Mouse (Mus musculus): ENCODE data around the gene Adgrg6.

The Adgrg6 gene

DNA sequence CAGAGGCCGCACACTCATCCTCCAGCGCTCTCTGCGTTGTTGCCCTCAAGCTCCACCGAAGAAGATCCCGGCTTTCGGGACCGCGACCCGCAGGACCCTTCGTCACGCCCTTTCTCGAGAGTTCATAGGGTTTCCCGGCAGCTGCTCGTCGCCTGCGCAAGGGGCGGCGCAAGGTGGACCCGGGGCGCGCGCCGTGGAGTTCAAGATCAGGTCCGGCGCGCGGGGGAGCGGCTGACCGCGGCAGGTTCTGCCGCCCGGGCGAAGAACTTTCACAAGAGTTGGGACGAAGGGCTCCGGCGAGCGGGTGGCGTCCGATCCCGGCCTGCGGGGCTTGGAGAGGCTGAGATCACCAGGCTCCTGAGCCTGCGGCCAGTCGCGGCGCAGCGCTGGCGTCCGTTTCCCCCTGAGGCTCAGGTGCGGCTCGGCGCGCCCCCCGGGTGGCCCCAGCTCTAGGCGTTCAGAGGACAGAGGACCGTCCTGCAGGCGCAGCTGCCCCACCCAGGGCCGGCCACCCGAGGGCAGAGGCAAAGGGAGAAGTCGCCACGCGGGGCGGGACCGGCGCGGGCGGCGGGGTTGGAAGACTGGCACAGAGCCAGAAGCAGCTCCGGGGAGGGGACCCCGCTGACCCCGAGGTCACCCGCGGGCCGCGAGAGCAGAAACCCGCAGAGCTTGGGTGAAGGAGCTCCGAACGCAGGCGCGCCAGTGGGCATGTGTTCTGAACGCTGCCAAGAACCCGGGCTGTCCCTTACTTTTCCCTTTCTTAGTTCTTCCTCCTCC is at the start of gene Adgrg6:
Gene Adgrg6, minus strand, starts transcription at position 719 of the 777 bp plus-strand sequence.
- peak; percentile 58 for DNase-seq (ENCODE audit: extremely low spot score)

DNA sequence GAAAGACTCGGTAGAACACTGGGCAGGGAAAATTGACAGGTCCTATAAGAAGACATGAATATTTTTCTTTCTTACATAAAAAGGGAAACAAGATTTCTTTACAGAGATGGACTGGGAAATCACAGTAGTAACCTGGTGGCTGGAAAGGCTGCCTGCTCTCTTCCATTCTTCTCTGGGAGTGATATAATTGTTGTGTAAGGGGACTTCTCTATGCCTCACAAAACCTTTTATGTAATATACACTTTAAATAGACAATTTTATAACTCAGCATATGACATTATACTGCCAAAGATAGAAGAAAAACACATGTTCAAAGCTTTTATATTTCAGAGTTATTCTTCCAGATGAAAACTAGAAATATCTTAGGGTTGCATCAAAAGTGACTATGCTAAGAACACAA is 46.8 kb upstream of the Adgrg6 start:
- DNase-seq (ENCODE audit: extremely low spot score), result no peak

DNA sequence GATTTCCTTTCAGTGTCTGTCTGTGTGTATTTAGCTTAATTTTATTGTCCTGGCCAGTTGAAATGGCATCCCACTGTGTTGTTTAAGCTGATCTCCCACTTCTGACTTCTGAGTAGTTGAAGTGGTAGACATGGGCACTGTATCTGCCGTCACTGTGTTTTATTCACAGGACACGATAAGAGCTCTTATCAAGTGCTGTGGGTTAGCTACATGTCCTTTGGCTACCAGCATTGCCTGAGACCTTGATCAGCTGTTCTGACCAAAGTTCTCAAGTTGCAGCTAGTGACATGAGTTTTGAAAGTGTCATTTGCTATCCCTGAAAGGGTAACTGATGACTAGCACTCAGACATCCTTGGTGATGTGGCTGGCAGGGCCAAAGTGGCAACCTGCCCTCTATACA is 45.4 kb upstream of the Adgrg6 start:
- no peak for DNase-seq (ENCODE audit: extremely low spot score)

- DNase-seq (ENCODE audit: extremely low spot score), result no peak
These were observed 44.2 kb upstream of the Adgrg6 start for GRCm38 (mm10) chr10:14589667-14590066.

GRCm38 (mm10) chr10:14583496-14583895 is 38.0 kb upstream of the Adgrg6 start:
- DNase-seq (ENCODE audit: extremely low spot score), result no peak

DNA sequence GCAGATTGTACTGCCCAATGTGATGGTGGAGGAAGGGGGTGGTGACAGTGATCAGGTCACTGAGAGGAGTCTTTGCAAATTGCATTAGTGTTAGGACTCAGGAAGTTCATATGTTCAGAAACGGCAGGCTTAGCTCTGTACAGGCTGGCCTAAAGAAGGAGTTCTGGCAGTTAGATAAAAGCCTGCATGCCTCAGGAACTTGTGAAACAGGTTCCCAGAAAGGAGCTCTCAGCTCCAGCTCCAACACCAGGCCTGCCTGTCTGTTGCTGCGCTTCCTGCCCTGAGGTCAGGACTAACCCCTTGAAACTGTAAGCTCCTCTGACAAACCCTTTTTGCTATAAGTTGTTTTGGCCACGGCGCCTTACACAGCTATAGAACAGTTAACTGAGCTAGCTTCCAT is 28.8 kb upstream of the Adgrg6 start:
- DNase-seq (ENCODE audit: extremely low spot score), result no peak

GRCm38 (mm10) chr10:14571143-14571542 is 25.7 kb upstream of the Adgrg6 start:
- DNase-seq (ENCODE audit: extremely low spot score), result no peak

- DNase-seq (ENCODE audit: extremely low spot score), result no peak
These were observed 25.2 kb upstream of the Adgrg6 start for GRCm38 (mm10) chr10:14570616-14571015.

GRCm38 (mm10) chr10:14546111-14546551 is 672 bp upstream of the Adgrg6 start:
- peak; percentile 40 for DNase-seq (ENCODE audit: extremely low spot score)

DNA sequence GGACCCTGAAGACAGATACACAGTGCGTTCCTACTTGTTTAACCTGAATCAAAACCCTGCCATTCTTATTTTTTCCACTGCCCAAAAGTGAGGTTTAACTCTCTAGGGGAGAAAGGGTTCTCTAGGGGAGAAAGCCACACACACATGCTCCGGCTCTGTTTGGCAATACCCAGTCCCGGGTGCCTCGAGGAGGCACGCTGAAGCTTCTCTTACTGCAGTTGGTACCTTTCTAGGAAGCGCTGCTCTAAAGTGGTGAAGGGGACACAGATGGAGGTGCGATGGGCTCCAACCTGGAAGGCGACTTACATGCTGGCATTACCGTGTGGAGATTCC is 885 bp downstream of the Adgrg6 start:
- no peak for DNase-seq (ENCODE audit: extremely low spot score)

GRCm38 (mm10) chr10:14543511-14544067 is 1.9 kb downstream of the Adgrg6 start:
- no peak for DNase-seq (ENCODE audit: extremely low spot score)

- no peak for DNase-seq (ENCODE audit: extremely low spot score)
These were observed 8.4 kb downstream of the Adgrg6 start for GRCm38 (mm10) chr10:14537102-14537501.

DNA sequence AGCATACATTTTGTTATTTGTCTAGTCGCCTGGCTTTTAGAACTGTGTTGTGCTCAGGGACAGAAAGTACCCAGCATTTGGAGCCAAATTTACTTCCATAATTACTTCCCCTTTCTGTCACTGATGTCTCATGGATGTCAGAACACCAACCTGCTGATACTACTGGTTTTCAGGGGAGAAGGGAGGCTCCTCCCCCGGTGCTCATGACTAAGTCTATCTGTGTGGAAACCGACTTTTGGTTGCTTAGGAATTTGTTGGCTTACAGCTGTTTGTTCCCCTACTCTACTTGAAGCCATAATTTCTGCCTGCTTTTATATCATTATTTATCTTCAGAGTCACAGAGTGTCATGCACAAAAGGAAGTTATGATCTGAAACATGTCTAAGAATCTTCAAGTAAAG is 14.4 kb downstream of the Adgrg6 start:
- DNase-seq (ENCODE audit: extremely low spot score), result no peak

GRCm38 (mm10) chr10:14530670-14531069 is 14.8 kb downstream of the Adgrg6 start:
- DNase-seq (ENCODE audit: extremely low spot score), result no peak

GRCm38 (mm10) chr10:14527765-14528164 is 17.7 kb downstream of the Adgrg6 start:
- no peak for DNase-seq (ENCODE audit: extremely low spot score)

- DNase-seq (ENCODE audit: extremely low spot score), result no peak
These were observed 22.7 kb downstream of the Adgrg6 start for GRCm38 (mm10) chr10:14522729-14523128.

GRCm38 (mm10) chr10:14520912-14521675 is 24.4 kb downstream of the Adgrg6 start:
- no peak for DNase-seq (ENCODE audit: extremely low spot score)

GRCm38 (mm10) chr10:14517909-14518308 is 27.6 kb downstream of the Adgrg6 start:
- DNase-seq (ENCODE audit: extremely low spot score), result no peak

DNA sequence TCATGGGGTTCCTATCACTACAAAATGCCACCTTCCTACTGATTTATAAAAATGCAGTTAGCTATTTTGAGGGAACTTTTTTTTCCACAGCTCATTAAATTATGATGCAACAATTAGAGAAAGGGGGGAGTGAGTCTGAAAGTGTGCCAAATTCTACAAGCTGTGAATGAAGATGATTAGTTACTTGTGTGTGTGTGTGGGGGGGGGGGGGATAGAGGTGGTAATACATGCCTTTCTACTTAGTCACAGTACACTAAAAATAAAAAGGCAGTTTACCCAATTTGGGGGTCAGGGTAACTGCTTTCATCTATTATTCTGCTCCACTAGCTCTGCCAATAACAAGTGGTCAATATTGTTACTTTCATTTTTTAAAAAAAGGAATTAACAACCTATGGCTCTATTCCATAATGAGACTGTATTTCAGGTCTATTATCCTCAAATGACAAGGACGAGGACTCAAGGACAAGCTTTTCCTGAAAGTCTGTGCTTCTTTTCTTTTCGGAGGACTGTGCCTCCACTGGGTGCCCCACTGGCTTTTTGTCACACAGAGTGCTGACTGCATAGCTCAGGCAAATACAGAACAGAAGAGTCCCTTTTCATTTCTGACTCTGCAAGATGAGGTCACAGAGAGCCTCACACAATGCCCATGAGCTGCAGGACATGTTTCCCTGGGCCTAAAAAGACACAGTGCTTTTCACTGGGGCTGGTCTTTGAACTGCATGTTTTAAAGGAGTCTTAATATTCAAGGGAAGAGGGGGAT is 33.4 kb downstream of the Adgrg6 start:
- DNase-seq (ENCODE audit: extremely low spot score), result no peak

GRCm38 (mm10) chr10:14511157-14511556 is 34.3 kb downstream of the Adgrg6 start:
- DNase-seq (ENCODE audit: extremely low spot score), result no peak

DNA sequence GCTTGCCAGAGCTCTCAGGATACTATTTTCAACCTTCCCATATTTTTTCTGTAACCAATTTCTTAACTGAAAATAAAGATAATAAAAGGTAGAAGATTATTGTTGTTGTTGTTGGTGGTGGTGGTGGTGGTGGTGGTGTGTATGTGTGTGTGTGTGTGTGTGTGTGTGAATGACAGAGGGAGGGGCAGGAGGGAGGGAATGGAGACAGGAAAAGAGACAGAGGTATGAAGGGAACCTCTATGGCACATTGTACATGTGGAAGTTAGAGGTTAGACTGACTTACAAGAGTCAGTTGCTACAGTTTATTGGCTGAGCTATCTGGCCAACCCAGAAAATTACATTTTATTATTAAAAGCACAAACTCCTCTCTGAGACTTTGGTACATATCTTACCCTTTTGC is 49.8 kb downstream of the Adgrg6 start:
- DNase-seq (ENCODE audit: extremely low spot score), result no peak

GRCm38 (mm10) chr10:14495204-14495603 is 50.3 kb downstream of the Adgrg6 start:
- no peak for DNase-seq (ENCODE audit: extremely low spot score)
